Mouse (Mus musculus): ENCODE results near the gene Ankrd55.
A peak's percentile ranks its signal among the peaks of the same experiment; 100 is the strongest.

Gene Ankrd55

DNA sequence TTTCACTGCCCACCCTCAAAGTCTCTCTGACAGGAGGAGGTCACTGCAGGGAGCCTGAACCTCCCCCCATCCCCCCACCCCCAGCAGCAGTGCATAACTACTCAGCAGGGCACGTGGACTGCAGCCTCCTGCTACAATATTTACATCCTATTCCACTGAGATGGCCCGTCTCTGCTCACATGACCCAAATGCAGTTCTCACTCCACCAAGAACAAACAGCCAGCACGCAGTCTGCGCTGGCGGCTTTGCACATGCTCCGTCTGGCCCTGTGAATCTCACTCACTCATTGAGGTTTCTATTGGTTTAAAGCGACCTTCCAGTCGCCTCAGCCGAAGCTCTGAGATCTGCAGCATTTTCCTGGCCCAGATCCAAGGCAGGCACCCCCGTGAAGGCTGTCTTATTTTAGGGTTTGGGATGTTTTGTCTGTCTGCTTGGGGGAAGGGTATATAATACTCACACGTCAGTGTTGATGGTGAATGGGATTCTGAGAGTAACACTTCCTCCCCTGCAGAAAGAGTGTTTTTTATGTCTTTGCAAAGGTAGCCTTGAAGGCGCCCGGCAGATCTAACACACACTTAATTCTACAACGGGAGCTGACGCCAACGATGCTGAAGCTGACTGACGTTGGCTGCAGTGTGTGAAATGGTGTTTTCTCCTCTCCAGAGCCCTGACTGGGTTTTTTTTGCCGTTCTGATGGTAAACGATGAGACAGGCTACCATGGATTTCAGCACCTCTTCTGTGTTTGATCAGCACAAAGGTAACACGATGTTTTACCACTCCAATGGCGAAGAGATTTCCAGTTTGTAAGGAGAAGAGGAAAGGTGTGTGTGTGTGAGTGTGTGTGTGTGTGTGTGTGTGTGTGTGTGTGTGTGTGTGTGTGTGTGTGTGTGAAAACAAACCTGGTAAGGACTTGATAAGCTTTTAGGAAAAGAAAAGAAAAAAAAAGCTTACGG, at the start of gene Ankrd55:
Gene Ankrd55 (plus strand): TSS at position 227 of the 954 bp plus-strand sequence.
- peak; percentile 58 for DNase-seq (ENCODE audit: low spot score)

DNA sequence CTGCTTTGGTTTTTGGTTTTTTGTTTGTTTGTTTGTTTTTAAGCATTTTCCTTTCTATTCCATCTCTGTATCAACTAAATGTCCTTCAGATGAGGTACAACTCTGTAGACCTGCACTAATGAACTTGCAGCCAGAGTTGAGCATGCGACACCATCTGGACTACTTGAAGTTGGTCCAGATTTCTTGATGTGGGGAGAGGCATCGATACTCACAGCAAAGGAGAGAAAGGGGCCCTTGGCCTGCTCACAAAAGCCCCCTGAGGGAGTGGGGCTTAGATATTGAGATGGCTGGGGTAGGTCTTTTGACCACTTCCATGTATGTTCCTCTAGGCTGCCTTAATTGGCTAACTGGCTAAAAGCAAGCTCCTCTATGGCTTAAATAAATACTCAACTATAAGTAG, 49.0 kb upstream of the Ankrd55 start:
- no peak for DNase-seq (ENCODE audit: low spot score)

DNA sequence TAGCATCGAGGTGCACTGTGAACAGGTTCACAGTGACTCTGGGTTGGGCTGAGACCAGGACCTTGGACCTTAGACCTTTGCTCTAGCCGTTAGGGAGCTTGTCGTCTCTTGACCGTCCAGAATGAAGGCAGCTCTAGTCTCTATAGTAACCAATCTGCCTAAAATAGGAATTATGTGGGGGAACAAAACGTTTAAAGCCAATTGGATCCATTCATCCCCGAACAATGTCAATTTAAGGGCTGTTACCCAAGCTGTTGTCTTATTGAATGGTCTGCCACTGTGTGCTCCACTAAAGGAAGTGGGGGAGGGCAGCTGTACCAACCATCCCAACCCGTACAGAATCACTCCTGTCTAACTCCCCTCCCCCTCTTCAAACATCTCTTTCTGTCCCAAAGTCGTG, 46.8 kb upstream of the Ankrd55 start:
- DNase-seq (ENCODE audit: low spot score): no peak

DNA sequence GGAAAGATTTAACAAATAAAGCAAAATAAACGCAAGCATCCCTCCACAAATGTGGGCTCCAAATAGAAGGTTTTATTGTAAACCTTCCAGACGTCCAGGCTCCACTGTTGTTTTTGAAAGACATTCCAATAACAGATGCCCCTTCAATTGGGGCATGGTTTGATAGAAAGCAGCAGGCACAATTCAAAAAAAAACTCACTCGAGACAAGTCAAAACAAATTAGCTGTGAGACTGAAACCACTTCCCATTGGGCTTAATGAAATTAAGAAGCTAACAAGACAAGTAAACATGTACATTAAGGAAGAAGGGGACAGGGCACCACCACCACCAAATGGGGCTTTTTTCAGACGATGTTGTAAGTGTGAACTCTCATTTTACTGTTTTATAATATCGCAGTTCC, 43.1 kb upstream of the Ankrd55 start:
- no peak for DNase-seq (ENCODE audit: low spot score)

DNA sequence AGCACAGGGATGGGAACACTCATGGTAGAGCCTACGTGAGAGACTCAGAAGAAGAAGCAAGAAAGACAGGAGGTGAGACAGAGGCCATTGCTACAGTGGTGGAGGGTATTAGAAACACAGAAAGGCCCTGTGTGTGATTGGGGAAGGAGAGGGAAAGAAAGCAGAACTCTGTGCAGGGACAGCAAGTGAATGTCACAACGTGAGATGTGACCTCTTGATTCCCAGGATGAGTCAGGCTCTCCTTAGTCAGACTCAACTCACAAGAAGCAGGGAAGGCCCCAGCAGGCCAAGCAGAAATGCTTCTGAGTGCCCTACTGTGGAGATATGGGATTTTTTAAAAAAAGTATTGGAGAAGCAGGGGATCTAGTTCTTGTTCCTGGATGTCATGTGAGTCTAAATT, 36.8 kb upstream of the Ankrd55 start:
- no peak for DNase-seq (ENCODE audit: low spot score)

DNA sequence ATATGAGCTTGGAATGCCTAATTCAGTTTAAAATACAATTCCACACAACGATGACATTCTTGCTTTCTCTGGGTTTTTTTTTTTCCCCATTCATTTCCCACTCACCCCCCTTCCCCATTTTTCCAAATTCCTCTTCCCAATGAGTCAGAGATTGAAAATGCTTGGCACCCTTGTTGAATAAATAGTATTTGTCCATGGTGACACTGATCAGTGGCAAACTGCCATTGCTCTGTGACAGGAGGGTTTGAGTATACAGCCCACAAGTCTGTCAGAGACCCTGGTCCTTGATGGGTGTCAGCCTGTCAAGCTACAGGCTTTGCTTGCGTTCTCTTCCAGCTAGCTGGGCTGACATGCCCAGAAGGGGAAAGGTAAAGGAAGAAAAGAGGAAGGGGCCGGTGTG, 36.2 kb upstream of the Ankrd55 start:
- DNase-seq (ENCODE audit: low spot score): no peak

DNA sequence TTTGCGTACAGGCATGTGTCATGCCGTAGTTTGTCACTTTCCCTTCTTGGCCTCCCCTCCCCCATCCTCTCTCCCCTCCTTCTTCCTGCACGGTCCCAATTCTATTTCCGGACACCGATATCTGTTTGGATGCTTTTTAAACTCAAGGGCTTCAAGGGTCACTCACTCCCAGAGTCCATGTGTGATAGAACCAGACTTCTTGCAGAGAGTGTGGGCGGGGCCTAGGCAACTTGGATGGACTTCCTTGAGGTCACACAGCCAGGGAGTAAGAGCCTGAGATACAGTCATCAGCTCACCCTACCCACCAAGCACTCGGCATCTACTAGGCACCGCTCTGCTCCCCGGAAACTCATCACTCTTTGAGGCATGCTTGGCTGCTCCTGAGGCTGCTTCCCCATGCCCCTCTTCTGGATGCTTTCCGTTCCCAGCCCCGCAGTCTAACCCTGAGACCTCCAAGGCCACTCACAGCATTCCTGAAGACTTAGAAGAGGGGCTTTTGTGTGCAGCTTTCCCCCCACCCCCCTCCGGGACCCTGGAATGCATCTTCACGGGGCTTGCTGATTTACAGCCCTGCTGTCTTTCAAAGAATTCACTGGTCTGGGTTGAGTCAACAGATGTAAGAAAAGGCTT, 35.1 kb upstream of the Ankrd55 start:
- DNase-seq (ENCODE audit: low spot score): no peak

DNA sequence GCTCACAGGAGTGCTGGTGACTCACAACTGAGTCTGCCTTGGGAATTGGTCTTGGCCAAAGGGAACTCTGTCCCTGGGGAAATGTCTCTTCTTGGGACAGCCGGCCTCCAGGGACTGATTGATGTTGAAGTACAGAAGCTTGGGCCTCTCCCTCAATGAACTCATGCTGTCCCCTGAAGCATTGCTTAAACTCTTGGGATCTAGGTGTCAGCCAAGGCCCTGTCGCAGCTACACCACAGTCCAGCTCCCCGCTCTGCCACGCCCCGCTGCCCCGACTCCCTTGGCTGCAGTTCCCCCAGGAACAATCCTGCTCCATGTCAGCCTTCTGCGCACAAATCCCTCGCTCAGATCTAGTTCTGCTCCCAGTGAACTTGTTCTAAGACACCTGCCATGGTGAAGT, 34.1 kb upstream of the Ankrd55 start:
- DNase-seq (ENCODE audit: low spot score): no peak

DNA sequence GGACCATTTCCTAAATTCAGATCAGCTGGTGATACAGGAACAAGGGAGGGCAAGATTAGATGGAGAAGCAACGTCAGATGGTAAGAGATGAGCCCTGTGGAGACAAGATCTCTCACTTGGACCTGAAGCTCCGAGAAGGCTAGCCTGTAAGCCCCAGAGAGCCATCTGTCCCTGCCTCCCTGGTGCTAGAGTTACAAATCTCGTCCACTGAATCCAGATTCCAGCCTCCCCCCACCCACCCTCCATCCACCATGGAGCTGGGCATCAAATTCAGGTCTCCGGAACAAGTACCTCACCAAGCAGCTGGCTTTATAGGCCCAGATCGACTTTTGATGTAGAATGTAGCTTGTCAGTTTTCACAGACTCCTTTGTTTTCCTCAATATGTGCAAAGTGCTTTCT, 32.4 kb upstream of the Ankrd55 start:
- no peak for DNase-seq (ENCODE audit: low spot score)

DNA sequence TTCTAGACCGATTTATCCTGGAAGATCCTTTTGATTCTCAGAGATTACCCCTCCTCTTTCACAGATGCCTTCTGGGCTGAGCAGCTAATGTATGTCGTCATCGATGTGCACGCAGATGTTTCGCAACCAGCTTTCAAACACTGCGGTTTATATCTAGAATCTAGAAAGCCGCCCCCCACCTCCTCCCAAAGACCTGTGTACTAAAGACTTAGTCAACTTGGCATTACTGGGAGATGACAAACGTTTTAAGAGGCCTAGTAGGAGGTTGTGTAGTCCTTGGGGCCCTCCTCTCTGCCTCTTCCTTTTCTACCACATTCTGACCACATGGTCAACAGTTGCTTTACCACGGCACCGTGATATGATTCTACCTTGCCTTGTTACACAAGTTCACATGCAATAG, 29.8 kb upstream of the Ankrd55 start:
- no peak for DNase-seq (ENCODE audit: low spot score)

DNA sequence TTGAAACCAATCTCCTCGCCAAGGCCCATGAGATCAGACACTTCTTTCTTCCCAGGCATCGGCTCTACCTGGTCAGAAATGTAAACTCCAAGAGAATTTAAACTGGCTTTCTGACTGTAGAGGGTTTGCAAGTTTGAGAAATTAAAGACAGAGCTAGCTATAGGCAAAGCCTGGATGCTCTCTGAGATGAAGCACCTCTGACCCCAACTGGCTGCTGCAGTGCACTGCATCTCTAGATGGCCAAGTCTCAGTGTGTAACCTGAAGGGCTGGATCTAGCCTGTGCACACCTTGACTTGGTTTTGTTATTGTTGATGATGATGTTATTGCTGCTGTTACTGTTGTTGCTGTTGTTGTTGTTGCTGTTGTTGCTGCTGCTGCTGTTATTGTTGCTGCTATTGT, 28.9 kb upstream of the Ankrd55 start:
- peak; percentile 65 for DNase-seq (ENCODE audit: low spot score)

DNA sequence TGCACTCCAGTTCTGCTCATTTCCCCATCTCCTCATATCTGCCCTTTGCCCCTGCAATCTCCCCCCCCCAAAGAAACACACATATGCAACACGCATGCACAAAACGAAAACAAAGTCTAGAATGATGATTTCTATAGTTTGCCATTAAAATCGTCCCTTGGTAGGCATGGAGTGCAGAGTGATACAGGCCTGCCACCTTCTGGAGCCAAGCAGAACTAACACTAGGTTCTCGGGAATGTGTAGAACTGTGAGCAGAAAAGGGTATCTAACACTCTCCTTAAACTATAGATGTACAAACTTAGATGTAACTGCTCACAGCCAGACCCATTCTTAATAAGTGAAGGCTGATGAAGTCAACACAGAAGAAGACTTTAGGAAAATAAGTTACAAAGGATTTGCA, 23.6 kb upstream of the Ankrd55 start:
- peak; percentile 13 for DNase-seq (ENCODE audit: low spot score)

DNA sequence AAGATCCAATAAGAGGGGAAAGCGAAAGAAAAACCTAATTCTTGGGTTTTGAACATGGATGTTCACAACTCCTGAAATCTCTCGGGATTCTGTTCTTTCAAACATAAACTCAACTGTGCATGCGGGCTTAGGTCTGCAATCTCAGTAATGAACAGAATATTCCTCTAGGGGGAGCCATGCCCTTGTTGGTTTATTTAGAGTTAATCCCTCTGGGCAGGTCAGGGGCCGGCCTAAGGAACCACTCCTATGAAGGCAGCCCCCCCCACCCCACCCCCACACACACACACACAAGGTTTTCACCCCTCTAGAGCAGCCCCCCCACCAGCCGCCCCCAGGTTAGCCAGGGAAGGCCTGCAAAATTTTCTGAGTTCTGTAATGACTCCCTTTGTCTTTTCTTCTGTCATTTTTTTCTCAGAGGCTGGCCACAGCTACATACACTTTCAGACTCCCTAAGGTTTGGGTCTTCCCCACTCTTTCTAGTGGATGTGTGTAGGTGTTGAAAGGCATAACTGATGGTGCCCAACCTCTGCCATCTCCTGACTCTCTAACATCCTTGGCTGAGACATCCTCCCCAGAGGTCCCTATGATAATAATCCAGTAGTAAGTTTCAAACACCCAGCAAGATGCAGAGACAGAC, 16.2 kb upstream of the Ankrd55 start:
- DNase-seq (ENCODE audit: low spot score): peak; percentile 37

DNA sequence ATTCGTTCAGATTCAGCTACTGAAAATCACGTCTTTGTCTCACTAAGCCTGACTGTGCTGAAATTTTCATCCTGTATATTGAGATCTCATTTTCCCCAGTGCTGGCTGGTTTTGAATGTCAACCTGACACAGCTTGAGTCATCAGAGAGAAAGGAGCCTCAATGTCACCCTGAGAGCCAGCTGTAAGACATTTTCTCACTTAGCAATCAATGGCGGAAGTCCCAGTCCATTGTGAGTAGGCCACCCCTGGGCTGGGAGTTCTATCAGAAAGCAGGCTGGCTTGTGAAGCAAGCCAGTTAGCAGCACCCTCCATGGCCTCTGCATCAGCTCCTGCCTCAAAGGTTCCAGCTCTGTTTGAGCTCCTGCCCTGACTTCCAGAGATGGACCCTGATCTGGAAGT, 13.6 kb upstream of the Ankrd55 start:
- no peak for DNase-seq (ENCODE audit: low spot score)

DNA sequence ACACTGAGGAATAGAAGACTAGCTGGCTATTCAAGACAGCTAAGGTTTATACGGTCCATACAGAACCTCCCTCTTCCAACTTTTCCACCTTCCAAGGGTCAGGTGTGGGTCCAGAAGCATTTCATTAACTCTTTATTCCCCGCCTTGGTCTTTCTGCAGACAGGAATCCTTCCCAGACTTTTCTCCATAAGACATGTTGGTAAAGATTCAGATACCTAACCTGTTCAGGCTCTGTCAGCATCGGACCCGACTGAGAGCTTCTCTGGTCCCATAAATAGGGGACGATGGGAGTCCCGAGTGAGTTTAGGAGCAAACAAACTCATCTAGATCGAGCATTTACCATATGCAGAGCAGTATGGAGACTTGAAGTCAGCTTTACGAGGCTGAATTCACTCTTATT, 12.3 kb upstream of the Ankrd55 start:
- DNase-seq (ENCODE audit: low spot score): no peak

DNA sequence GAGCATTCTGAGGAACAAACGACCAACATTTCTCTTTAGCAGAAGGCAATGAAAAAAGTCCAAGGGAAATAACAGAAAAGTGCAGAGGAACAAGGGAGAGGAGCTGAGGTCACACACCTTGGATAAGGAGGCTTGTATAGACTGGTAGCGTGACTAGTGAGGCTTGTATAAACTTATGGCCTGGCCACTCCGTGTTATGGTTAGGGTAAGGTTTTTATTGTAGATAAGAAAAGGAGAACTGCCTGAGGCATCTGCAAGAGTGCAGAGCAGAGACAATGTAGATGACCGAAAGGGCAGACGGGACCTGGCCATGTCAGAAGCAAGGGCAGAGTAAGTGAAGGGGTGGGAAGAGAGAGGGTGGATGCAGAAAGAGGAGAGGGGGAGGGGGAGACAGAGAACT, 10.7 kb upstream of the Ankrd55 start:
- no peak for DNase-seq (ENCODE audit: low spot score)

DNA sequence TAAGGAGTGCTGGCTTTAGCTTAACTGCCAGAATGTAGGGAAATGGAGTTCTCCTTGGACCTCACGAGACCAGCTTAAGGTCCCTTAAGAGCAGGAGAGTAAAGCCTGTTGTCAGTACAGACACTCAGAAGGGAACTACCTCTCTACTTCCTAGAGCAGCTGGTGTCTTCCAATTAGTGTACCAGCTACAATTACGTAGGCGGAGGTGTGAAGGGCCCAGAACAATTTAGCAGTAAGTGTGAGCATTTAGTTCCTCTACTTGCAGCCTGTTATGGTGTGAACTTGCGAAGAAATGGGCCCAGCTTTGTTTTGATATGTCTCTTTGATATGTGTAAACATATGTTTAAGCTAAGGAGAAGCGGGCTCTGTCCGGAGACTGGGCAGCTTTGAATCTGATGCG, 10.0 kb upstream of the Ankrd55 start:
- peak; percentile 11 for DNase-seq (ENCODE audit: low spot score)

DNA sequence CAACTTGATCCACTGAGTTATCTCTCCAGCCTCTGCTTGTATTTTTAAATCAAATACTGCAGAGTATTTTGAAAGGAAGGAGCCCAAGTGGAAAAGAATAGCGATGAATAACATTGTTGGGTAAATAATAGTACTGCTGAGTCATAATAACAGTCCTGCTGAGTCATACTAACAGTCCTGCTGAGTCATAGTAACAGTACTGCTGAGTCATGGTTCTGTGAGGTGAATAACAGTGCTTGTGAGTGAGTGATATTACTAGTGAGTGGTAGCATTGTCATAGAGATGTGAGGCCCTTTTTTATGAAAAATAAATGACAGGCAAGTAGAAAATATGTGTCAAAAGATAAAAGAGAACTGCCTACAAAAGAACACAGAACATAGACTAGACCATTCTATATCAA, 1.1 kb upstream of the Ankrd55 start:
- no peak for DNase-seq (ENCODE audit: low spot score)

DNA sequence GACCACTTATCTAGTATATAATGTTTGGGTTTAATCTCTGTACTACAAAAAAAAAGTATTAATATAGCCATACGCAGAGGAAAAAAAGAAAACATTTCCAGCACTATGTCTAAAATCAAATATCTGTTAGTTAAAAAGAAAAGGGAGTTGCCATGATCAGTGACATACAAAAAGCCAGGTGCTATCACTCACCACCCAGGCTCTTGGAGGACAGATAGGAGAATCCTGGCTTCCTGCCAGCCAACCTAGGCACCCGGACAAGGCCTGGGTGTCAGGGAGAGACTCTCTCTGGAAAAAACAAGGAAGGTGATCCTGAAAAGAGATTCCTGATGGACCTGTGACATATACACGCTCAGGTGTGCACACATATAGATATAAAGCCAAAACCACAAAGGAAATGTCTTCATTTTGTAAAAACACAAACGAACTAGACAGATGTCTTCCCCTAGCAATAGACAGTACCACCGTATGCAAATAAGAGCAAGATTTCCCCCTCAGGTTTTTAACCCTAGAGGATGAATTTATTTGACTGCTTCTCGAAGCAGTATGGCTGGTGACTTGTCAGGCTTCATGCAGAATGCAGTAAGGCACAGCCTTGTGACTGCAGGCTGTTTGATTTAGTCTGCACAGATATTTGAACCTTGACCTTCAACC, 553 bp upstream of the Ankrd55 start:
- no peak for DNase-seq (ENCODE audit: low spot score)

DNA sequence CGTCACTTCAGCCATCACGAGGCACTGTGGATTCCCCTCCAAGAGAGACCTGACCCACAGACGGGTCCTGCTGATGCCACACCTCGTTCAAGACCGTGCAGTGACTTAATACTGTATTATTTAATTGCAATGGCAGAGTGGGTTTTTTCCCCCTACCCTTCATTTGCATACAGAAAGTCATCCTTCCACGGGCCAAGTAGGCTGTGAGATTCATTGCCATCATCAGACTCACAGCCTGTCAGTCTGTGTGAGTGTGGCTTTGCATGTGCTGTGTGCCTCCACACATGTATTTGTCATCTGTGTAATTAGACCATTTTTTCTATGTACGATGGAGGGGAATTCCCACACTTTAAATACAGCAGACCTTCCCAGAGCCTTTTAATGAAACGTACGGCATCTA, 1.1 kb downstream of the Ankrd55 start:
- DNase-seq (ENCODE audit: low spot score): no peak

DNA sequence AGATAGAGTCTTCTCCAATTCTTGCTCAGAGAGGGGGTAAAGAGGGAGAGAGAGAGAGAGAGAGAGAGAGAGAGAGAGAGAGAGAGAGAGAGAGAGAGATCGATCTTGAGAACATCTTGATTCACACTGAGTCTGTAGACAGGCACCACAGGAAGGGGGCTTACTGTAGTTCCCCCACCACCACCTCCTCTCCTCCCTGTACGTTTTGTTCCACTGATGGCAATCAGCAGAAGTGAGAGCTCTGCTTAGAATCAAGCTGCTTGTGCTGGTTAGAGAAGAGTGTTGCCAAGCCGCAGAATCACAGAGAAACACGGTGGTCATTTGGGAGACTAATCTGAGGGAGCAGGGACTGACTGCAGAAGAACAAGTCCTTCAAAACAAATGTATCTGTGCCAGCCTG, 1.7 kb downstream of the Ankrd55 start:
- DNase-seq (ENCODE audit: low spot score): no peak

DNA sequence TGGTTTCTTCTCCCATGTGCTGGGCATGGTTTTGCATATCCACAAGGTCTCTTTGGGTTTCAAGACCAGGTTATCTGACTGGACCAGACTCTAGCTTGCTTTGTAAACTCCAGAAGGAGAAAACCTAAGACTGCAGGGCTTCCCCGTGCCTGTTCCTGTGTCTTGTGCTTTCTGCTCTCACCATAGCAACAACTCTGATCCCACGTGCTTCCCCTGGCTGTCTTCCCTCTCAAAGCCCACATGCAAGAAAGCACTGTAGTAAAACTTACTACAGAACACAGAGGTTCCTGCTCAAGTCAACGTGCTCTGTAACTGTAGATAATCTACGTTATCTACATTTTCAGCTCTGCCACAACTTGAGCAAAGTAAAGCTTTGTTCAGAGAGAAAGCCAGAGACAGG, 4.2 kb downstream of the Ankrd55 start:
- DNase-seq (ENCODE audit: low spot score): peak; percentile 59

DNA sequence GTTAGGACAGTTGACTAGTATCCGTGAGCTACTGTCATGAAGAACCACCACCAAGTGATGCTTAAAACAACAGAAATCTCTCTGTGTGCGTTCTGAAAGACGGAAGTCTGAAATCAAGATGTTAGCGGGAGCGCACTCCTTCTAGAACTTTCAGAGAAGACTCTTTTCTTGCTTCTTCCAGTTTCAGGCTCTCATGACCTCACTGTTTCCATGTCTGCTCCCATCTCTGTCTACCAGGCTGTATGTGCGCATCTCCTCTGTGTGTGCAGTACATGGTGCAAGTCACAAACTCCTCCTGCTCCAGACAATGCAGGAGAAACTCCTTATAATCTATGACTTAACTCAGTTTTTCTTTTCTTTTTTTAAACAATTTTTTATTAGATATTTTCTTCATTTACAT, 4.8 kb downstream of the Ankrd55 start:
- no peak for DNase-seq (ENCODE audit: low spot score)
